10 mouse cellular contexts compared by ENCODE assay signal in the genomic region with DNA sequence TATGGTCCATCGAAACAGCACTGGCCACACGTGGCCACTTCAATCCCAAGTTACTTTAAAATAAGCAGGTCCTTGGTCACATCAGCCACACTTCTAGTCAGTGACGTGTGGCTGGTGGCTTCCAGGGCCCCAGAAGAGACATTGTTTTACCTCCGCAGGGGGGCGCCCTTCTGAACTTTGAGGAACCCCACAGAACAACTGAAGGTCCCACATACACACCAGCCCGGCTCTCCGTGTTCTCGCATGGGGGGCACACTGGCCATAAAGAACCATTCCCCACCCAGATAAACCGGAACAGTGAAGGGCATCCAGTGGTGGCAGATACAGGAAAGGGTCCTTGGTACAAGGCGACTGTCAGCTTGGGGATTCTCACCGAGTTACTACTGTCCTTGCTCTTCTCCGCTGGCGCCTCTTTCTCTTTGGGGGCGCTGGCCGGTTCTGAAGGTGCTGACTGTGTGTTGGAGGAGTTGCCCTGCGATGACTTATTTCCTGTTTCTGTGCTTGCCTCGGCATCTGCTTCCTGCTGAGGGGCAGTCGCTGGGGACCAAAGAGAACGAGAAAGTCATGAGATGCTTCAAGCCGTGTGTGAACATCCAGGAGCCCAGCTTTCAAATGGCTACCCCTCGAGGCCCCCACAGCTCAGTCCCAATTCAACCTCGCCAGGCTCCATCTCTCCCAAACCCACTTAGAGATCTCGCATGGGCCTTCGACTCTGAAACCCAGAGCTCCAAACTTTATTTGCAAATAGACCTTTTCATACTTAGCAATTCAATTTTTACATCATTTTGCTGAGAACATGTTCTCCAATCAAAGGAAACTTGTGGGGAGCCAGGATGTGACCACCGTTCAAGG.
DNase-seq lines count a peak whose midpoint lies in the region; ATAC-seq and TF ChIP-seq lines count a peak whose summit lies in the region.
"Had no signal": no experiment of that assay in that cellular context is flagged by ENCODE, and none has a peak within 500 bp of the region (broad histone marks: within the 10 kb centered on the region; RNA-seq: fewer than 3 reads in every experiment).

No protein-coding gene starts in this region.

- H3K4me3 ChIP-seq in liver, postnatal 0 days (ENCODE audit: low read depth, low read length), result no peak overlapping the region
- H3K4me3 ChIP-seq in liver, embryonic 12.5 days, result no peak overlapping the region
- no peak overlapping the region for H3K4me3 ChIP-seq in macrophage (ENCODE audit: inconsistent target)
- no peak overlapping the region for H3K4me3 ChIP-seq in intestine, postnatal 0 days (ENCODE audit: low read depth, low read length)
- H3K4me3 ChIP-seq: erythroblast, embryonic 14.5 days had no signal

- H3K4me2 ChIP-seq in liver, postnatal 0 days (ENCODE audit: low read depth, low read length), result no peak overlapping the region
- no peak overlapping the region for H3K4me2 ChIP-seq in liver, embryonic 12.5 days
- H3K4me2 ChIP-seq in intestine, postnatal 0 days (replicated peaks; ENCODE audit: low read depth), result no peak overlapping the region

- no peak overlapping the region for H3K9ac ChIP-seq in liver, postnatal 0 days (replicated peaks)
- no peak overlapping the region for H3K9ac ChIP-seq in liver, embryonic 12.5 days
- no peak overlapping the region for H3K9ac ChIP-seq in intestine, postnatal 0 days (ENCODE audit: low read depth, low read length)

- TF ChIP-seq EP300 in liver, postnatal 0 days (IDR thresholded peaks at IDR 0.05; ENCODE audit: low read depth), result no peak

- WGBS in liver, postnatal 0 days (ENCODE audit: insufficient replicate concordance), result 63% methylated on average over 25 of the region's 25 CpGs
- WGBS in liver, embryonic 12.5 days (ENCODE audit: insufficient replicate concordance), result 59% methylated on average over 25 of the region's 25 CpGs
- WGBS in macrophage (ENCODE audit: missing documents), result 42% methylated on average over 25 of the region's 25 CpGs
- 82% methylated on average over 25 of the region's 25 CpGs for WGBS in intestine, postnatal 0 days

- H3K36me3 ChIP-seq in liver, postnatal 0 days (replicated peaks; ENCODE audit: insufficient read depth, low read length), result peaks cover 76% of the 10 kb centered on the region
- H3K36me3 ChIP-seq in liver, embryonic 12.5 days, result peaks cover 97% of the 10 kb centered on the region
- peaks cover 55% of the 10 kb centered on the region for H3K36me3 ChIP-seq in macrophage (ENCODE audit: inconsistent target)
- H3K36me3 ChIP-seq in intestine, postnatal 0 days (ENCODE audit: control insufficient read depth, insufficient read depth), result peaks cover 93% of the 10 kb centered on the region

- peaks cover 4% of the 10 kb centered on the region; the same call in 1 of the 2 replicates for H3K79me2 ChIP-seq in macrophage (ENCODE audit: inconsistent target)

- H3K27ac ChIP-seq in liver, postnatal 0 days (ENCODE audit: low read depth), result peak overlapping the region; percentile 62
- H3K27ac ChIP-seq in liver, embryonic 12.5 days, result no peak overlapping the region
- H3K27ac ChIP-seq in macrophage, result peak overlapping the region; percentile 61
- H3K27ac ChIP-seq in intestine, postnatal 0 days (ENCODE audit: low read depth, low read length), result no peak overlapping the region

- peak; percentile 42 for DNase-seq in liver, postnatal 0 days
- peak; percentile 79 for DNase-seq in R1 (ENCODE audit: low read depth, low spot score)
- peak; percentile 58 for DNase-seq in thymus, postnatal 25 days
- DNase-seq in ovary, postnatal 10 days (ENCODE audit: low spot score), result no peak
- DNase-seq in frontal cortex, adult 2 months (ENCODE audit: extremely low spot score in 1 of 2, low spot score in 1 of 2), result no peak

- H3K27me3 ChIP-seq in liver, postnatal 0 days (ENCODE audit: insufficient read depth, low read length), result no peaks in the 10 kb centered on the region
- no peaks in the 10 kb centered on the region for H3K27me3 ChIP-seq in liver, embryonic 12.5 days (replicated peaks)
- no peaks in the 10 kb centered on the region for H3K27me3 ChIP-seq in intestine, postnatal 0 days (replicated peaks; ENCODE audit: control insufficient read depth, insufficient read depth, low read length)

- TF ChIP-seq CTCF in liver, postnatal 0 days (IDR thresholded peaks at IDR 0.05; ENCODE audit: low read depth), result peak; percentile 14; the same call in 1 of the 2 replicates
- TF ChIP-seq CTCF in intestine, postnatal 0 days (IDR thresholded peaks at IDR 0.05; ENCODE audit: low read depth), result no peak

- peak; percentile 54 for ATAC-seq in liver, postnatal 0 days
- no peak for ATAC-seq in liver, embryonic 12.5 days
- ATAC-seq in intestine, postnatal 0 days, result no peak

- no peaks in the 10 kb centered on the region; the same call in 1 of the 2 replicates for H3K4me1 ChIP-seq in liver, postnatal 0 days (ENCODE audit: insufficient read depth)
- peaks cover 22% of the 10 kb centered on the region for H3K4me1 ChIP-seq in liver, embryonic 12.5 days
- no peaks in the 10 kb centered on the region for H3K4me1 ChIP-seq in intestine, postnatal 0 days (replicated peaks; ENCODE audit: control insufficient read depth, insufficient read depth, low read length)

- no peaks in the 10 kb centered on the region for H3K9me3 ChIP-seq in liver, postnatal 0 days (ENCODE audit: low read length)
- no peaks in the 10 kb centered on the region for H3K9me3 ChIP-seq in liver, embryonic 12.5 days (replicated peaks)
- no peaks in the 10 kb centered on the region for H3K9me3 ChIP-seq in intestine, postnatal 0 days (ENCODE audit: control insufficient read depth)
- H3K9me3 ChIP-seq: G1E had no signal

Comparison
In these comparisons a context has a peak if more than half of its experiments do, and no peak if none do; other contexts are left out.
1. H3K27ac ChIP-seq: peak in liver, postnatal 0 days (single experiment) and macrophage (single experiment); none in liver, embryonic 12.5 days (single experiment) and intestine, postnatal 0 days (single experiment).
2. DNase-seq: peak in liver, postnatal 0 days (single experiment), R1 (single experiment) and thymus, postnatal 25 days (single experiment); none in ovary, postnatal 10 days (single experiment) and frontal cortex, adult 2 months (0 of 2).